In genomic region chr13:44580156-44580736, GRCm38 (mm10) we compare ENCODE assay signal across 13 mouse cellular contexts.
A peak's percentile ranks its signal among the peaks of the same experiment; 100 is the strongest.
DNase-seq lines count a peak whose midpoint lies in the region; ATAC-seq and TF ChIP-seq lines count a peak whose summit lies in the region.
"Had no signal": no experiment of that assay in that cellular context is flagged by ENCODE, and none has a peak within 500 bp of the region (broad histone marks: within the 10 kb centered on the region; RNA-seq: fewer than 3 reads in every experiment).

No protein-coding gene starts in this region.

- intact Hi-C loops in heart, postnatal 25 days (cut with DNase I) = no loop called here

- H3K36me3 ChIP-seq in heart, embryonic 10.5 days = no peaks in the 10 kb centered on the region
- no peaks in the 10 kb centered on the region for H3K36me3 ChIP-seq in lung, embryonic 16.5 days (ENCODE audit: control insufficient read depth, insufficient read depth, low read length)
- H3K36me3 ChIP-seq in limb, embryonic 10.5 days = no peaks in the 10 kb centered on the region
- H3K36me3 ChIP-seq in stomach, postnatal 0 days (ENCODE audit: control insufficient read depth, insufficient read depth, low read length) = no peaks in the 10 kb centered on the region

- DNase-seq in heart, embryonic 10.5 days (ENCODE audit: low spot score) = no peak
- DNase-seq in heart, postnatal 25 days (ENCODE audit: low spot score) = no peak
- DNase-seq in lung, postnatal 4 days = no peak
- no peak for DNase-seq in limb, embryonic 10.5 days (ENCODE audit: low spot score)
- no peak for DNase-seq in stomach, postnatal 0 days (ENCODE audit: low spot score)
- no peak for DNase-seq in kidney, postnatal 25 days
- DNase-seq: cerebellum, postnatal 36 days; kidney, adult 8-10 months; left cerebral cortex, postnatal 4 days; right cerebral cortex, postnatal 25 days had no signal

- peak overlapping the region; percentile 38 for H3K27ac ChIP-seq in heart, embryonic 10.5 days
- H3K27ac ChIP-seq in lung, embryonic 16.5 days (ENCODE audit: low read length) = no peak overlapping the region
- H3K27ac ChIP-seq in limb, embryonic 10.5 days = peak overlapping the region; percentile 39; the same call in 1 of the 2 replicates
- H3K27ac ChIP-seq in stomach, postnatal 0 days (replicated peaks) = no peak overlapping the region

- H3K9ac ChIP-seq in lung, embryonic 16.5 days (ENCODE audit: low read length) = no peak overlapping the region
- no peak overlapping the region for H3K9ac ChIP-seq in stomach, postnatal 0 days (ENCODE audit: low read length)

- no peak for TF ChIP-seq EP300 in stomach, postnatal 0 days (optimal IDR thresholded peaks at IDR 0.05)

- peaks cover 46% of the 10 kb centered on the region for H3K4me1 ChIP-seq in heart, embryonic 10.5 days
- H3K4me1 ChIP-seq in lung, embryonic 16.5 days (replicated peaks; ENCODE audit: control insufficient read depth, insufficient read depth, low read length) = peaks cover 7% of the 10 kb centered on the region
- peaks cover 50% of the 10 kb centered on the region for H3K4me1 ChIP-seq in limb, embryonic 10.5 days
- H3K4me1 ChIP-seq in stomach, postnatal 0 days (replicated peaks; ENCODE audit: control insufficient read depth, insufficient read depth) = no peaks in the 10 kb centered on the region

- ATAC-seq in lung, embryonic 16.5 days (ENCODE audit: low read depth) = no peak
- no peak for ATAC-seq in stomach, postnatal 0 days (ENCODE audit: low FRiP score, low TSS enrichment)
- ATAC-seq in CD4-positive, CD25-positive, alpha-beta regulatory T cell, adult 4 months = no peak

- H3K27me3 ChIP-seq in heart, embryonic 10.5 days (ENCODE audit: insufficient read depth, poor library complexity, severe bottlenecking) = no peaks in the 10 kb centered on the region
- H3K27me3 ChIP-seq in lung, embryonic 16.5 days (ENCODE audit: control insufficient read depth, insufficient read depth, low read depth, low read length) = no peaks in the 10 kb centered on the region
- peaks cover 7% of the 10 kb centered on the region; the same call in 1 of the 2 replicates for H3K27me3 ChIP-seq in limb, embryonic 10.5 days (ENCODE audit: low read depth, poor library complexity, severe bottlenecking)
- no peaks in the 10 kb centered on the region for H3K27me3 ChIP-seq in stomach, postnatal 0 days (ENCODE audit: control insufficient read depth, insufficient read depth, low read length)
- H3K27me3 ChIP-seq: megakaryocyte, embryonic 14.5 days had no signal

- H3K9me3 ChIP-seq in heart, embryonic 10.5 days = no peaks in the 10 kb centered on the region
- H3K9me3 ChIP-seq in lung, embryonic 16.5 days (ENCODE audit: control insufficient read depth, low read length) = no peaks in the 10 kb centered on the region
- H3K9me3 ChIP-seq in limb, embryonic 10.5 days (replicated peaks) = no peaks in the 10 kb centered on the region
- H3K9me3 ChIP-seq in stomach, postnatal 0 days (ENCODE audit: control insufficient read depth, low read length) = no peaks in the 10 kb centered on the region

- no peak for TF ChIP-seq CTCF in stomach, postnatal 0 days (IDR thresholded peaks at IDR 0.05; ENCODE audit: low read depth)

- no peak overlapping the region for H3K4me3 ChIP-seq in heart, embryonic 10.5 days
- no peak overlapping the region for H3K4me3 ChIP-seq in lung, embryonic 16.5 days (ENCODE audit: low read length)
- H3K4me3 ChIP-seq in limb, embryonic 10.5 days = no peak overlapping the region
- no peak overlapping the region for H3K4me3 ChIP-seq in stomach, postnatal 0 days (ENCODE audit: low read depth, low read length)
- H3K4me3 ChIP-seq: megakaryocyte, embryonic 14.5 days had no signal

- peak overlapping the region; percentile 7; the same call in 1 of the 2 replicates for H3K4me2 ChIP-seq in lung, embryonic 16.5 days (ENCODE audit: low read depth, low read length)
- peak overlapping the region; percentile 32 for H3K4me2 ChIP-seq in stomach, postnatal 0 days (replicated peaks; ENCODE audit: low read depth)

- WGBS in heart, embryonic 10.5 days = 54% methylated on average over 15 of the region's 15 CpGs
- WGBS in lung, embryonic 16.5 days = 49% methylated on average over 15 of the region's 15 CpGs
- WGBS in limb, embryonic 10.5 days = 59% methylated on average over 15 of the region's 15 CpGs
- WGBS in stomach, postnatal 0 days = 41% methylated on average over 15 of the region's 15 CpGs

Comparison
In these comparisons a context has a peak if more than half of its experiments do, and no peak if none do; other contexts are left out.
1. H3K27ac ChIP-seq: peak in heart, embryonic 10.5 days (single experiment) and limb, embryonic 10.5 days (single experiment); none in lung, embryonic 16.5 days (single experiment) and stomach, postnatal 0 days (single experiment).